Mouse (Mus musculus) kidney, postnatal 0 days (tissue): Measurements from ENCODE around the gene Secisbp2. TPM values are rescaled to one million over a fixed set of nuclear protein-coding genes. Genes with fewer than 3 reads are reported as not detected.

Source experiments
- ATAC-seq: fragments of 200-750 bp; cut with Nextera tagmentation; replicated peaks from 2 replicates; pipeline ENCODE4 v1.8.0; 2017; ENCODE audit warnings: low read depth, moderate number of reproducible peaks, moderate TSS enrichment, moderate library complexity; ENCODE audit not compliant: low FRiP score
- DNase-seq: peaks from one replicate; pipeline ENCODE4 v3.0.0-alpha.2; 2016; ENCODE audit warnings: low spot score
- H3K27ac ChIP-seq: fragments of 300-500 bp; sonication (generic); 2 replicates; pipeline ENCODE4 v1.5.1; 2014; ENCODE audit warnings: mild to moderate bottlenecking
- H3K27me3 ChIP-seq: fragments of 300-500 bp; sonication (generic); 2 replicates; pipeline ENCODE4 v1.6.1; 2014; ENCODE audit warnings: low read length, mixed read lengths; ENCODE audit not compliant: insufficient read depth
- H3K36me3 ChIP-seq: fragments of 300-500 bp; sonication (generic); 2 replicates; pipeline ENCODE4 v1.6.1; 2014; ENCODE audit warnings: low read length, mixed read lengths; ENCODE audit not compliant: insufficient read depth
- H3K4me1 ChIP-seq: fragments of 300-500 bp; sonication (generic); replicated peaks from 2 replicates; pipeline ENCODE4 v1.6.1; 2014; ENCODE audit warnings: antibody characterized with exemption, low read length, mixed read lengths; ENCODE audit not compliant: insufficient read depth
- H3K4me2 ChIP-seq: fragments of 300-500 bp; sonication (generic); 2 replicates; pipeline ENCODE4 v1.6.1; 2014; ENCODE audit warnings: mild to moderate bottlenecking, low read length, moderate library complexity, mixed read lengths
- H3K4me3 ChIP-seq: fragments of 300-500 bp; sonication (generic); replicated peaks from 2 replicates; pipeline ENCODE4 v1.5.1; 2014; ENCODE audit warnings: low read depth, low read length
- H3K9ac ChIP-seq: fragments of 300-500 bp; sonication (generic); 2 replicates; pipeline ENCODE4 v1.6.1; 2014; ENCODE audit warnings: low read depth, low read length
- H3K9me3 ChIP-seq: fragments of 300-500 bp; sonication (generic); replicated peaks from 2 replicates; pipeline ENCODE4 v1.6.1; 2016; ENCODE audit warnings: low read length, inconsistent platforms, mixed read lengths
- CTCF ChIP-seq: IDR thresholded peaks from 2 replicates; pipeline ENCODE4 v1.5.1; 2016; ENCODE audit warnings: antibody characterized with exemption, low read depth, mild to moderate bottlenecking, moderate library complexity
- WGBS: fragments of 180-500 bp; shearing (Covaris S2); extraction: QIAGEN DNeasy Blood & Tissue Kit; methylation state at CpG from one replicate; pipeline ENCODE4 v1.1.7; 2014; 5-methylcytosine and 5-hydroxymethylcytosine counted together
- polyA plus RNA-seq: library from polyadenylated mRNA; unstranded; fragments of >200 nt; fragmentation: Nextera tagmentation; extraction: Ambion mirVana; gene quantifications from 2 replicates; pipeline ENCODE4 v1.2.1, GENCODE M21; 2015

Gene Secisbp2
- polyA plus RNA-seq, 1 experiment from 2014 or later: 34.9 TPM

DNA sequence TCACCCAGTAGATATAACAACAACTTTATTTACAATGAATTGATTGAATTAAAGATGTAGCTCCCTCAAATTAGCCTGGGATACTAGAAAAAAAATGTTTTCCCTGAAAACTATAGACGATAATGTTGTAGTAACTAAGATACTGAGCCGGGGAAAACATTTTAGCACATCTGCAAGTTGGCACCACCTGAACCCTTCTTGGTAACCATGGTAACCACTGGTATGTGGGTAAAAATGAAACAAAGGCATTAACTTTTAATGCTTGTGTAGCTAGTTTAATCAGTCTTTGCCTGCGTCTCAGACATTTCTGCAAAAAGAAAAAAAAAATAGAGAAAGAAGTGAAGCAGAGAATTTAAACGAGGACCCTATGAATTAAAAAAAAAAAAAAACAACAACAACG lies 40.0 kb upstream of the Secisbp2 start:
- no peaks in the 10 kb centered on the region for H3K4me1 ChIP-seq
- H3K27ac ChIP-seq: no peak overlapping the region
- H3K9ac ChIP-seq: no peak overlapping the region
- no peaks in the 10 kb centered on the region for H3K27me3 ChIP-seq
- WGBS: 70% methylated on average over 5 of the region's 5 CpGs
- ATAC-seq (no peak), DNase-seq (no peak)
- H3K4me3 ChIP-seq: no peak overlapping the region
- H3K4me2 ChIP-seq: no peak overlapping the region
- H3K36me3 ChIP-seq: no peaks in the 10 kb centered on the region
- no peaks in the 10 kb centered on the region for H3K9me3 ChIP-seq
- TF ChIP-seq CTCF: no peak

DNA sequence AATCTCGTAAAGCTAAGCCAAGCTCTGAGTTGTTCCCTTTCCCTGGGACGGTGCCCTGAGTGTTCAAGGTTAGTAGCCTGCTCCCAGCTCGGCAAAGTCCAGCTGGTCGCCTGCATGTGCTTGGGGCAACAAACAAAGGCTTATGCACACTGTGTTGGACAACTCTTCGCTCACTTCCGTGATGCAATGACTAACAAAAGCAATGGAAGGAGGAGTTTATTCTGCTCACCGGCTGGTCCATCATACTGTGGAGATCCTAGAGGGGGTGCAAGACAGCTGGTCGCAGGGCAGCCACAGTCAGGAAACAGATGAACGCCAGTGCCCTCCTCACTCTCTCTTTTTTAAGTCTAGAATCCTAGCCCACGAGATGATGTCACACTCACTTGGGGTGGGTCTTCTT lies 35.7 kb upstream of the Secisbp2 start:
- WGBS: 59% methylated on average over 10 of the region's 10 CpGs
- H3K4me2 ChIP-seq: no peak overlapping the region
- H3K4me1 ChIP-seq: no peaks in the 10 kb centered on the region
- no peaks in the 10 kb centered on the region for H3K9me3 ChIP-seq
- H3K36me3 ChIP-seq: no peaks in the 10 kb centered on the region
- DNase-seq: no peak
- H3K9ac ChIP-seq: no peak overlapping the region
- H3K27me3 ChIP-seq: no peaks in the 10 kb centered on the region
- no peak overlapping the region for H3K4me3 ChIP-seq
- no peak for TF ChIP-seq CTCF
- no peak overlapping the region for H3K27ac ChIP-seq
- ATAC-seq: no peak

DNA sequence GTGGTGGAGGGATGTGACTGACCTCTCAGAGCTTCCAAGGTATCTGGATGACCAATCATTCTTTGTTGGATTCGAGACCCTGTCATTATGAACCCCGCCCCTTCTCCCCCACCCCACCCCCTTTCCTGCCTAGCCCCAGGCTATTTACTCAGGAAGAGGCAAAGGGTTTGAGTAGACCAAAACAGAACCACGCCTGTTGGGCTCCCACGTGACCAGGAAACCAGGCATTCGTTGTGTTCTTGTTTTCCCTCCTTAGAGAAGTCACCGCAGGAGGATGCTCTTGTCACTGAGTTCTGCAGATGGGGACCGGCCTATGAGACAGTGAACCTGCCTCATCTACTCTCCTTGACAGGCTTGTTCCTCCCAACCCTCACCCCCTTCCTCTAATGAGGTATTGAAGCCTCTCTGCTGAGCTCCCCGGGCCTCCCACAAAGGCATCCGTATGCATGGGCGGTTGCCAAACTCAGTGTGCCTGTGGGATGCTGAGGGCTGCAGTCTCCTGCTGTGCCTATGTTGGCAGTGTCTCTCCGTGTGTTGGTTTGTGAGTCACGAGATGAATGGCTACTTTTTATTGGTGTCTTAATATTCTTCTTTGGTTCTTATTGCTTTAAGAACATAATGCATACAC lies 35.0 kb upstream of the Secisbp2 start:
- no peak for DNase-seq
- no peak for ATAC-seq

DNA sequence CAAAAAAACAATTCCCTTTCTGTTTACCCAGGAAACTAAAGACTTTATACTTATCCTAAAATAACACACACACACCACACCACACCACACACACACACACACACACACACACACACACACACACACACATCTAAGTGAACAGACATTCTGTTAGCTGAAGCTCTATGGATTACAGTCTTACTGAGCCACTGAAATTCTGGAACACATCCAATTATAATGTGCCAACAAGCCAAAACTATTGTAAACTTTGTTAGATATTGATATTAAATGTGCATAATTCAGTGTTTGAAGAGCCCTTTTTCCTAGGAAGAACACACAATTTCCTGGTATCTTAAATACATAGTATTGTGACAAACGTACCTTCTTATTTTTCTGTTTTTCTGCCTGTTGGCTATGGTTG lies 34.2 kb upstream of the Secisbp2 start:
- Histone ChIP-seq H3K4me3 (no peak overlapping the region), H3K36me3 (no peaks in the 10 kb centered on the region), H3K27me3 (no peaks in the 10 kb centered on the region), H3K4me2 (no peak overlapping the region), H3K27ac (no peak overlapping the region), H3K9ac (no peak overlapping the region), H3K4me1 (no peaks in the 10 kb centered on the region), H3K9me3 (no peaks in the 10 kb centered on the region)
- TF ChIP-seq CTCF: no peak
- ATAC-seq: no peak
- no peak for DNase-seq
- WGBS: 31% methylated on average over 1 of the region's 1 CpGs

More for the DNA sequence above, 35.0 kb upstream of the Secisbp2 start:
- H3K4me3 ChIP-seq: no peak overlapping the region
- H3K9me3 ChIP-seq: no peaks in the 10 kb centered on the region
- TF ChIP-seq CTCF: no peak
- H3K27ac ChIP-seq: no peak overlapping the region
- no peaks in the 10 kb centered on the region for H3K4me1 ChIP-seq
- H3K27me3 ChIP-seq: no peaks in the 10 kb centered on the region
- no peaks in the 10 kb centered on the region for H3K36me3 ChIP-seq
- WGBS: 19% methylated on average over 12 of the region's 12 CpGs
- H3K9ac ChIP-seq: no peak overlapping the region
- H3K4me2 ChIP-seq: no peak overlapping the region

DNA sequence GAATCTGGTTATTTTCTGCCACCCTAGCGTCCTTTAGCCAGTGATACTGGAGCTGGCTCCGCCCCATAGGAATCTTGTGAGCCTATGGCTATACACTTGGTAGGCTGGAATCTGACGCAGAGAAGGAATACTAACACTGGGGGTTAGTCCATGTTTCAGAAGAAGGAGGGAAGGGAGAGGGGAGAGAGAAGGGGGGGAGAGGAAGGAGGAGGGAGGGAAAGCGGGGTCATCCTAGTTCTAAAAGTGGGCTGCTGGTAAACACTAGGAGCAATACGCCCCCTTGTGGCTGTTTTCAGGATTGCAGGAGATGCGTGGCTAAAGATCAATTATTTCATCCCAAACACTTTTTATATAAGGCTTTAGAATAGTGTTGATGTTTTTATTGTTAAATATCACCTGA lies 33.6 kb upstream of the Secisbp2 start:
- Histone ChIP-seq H3K27ac (no peak overlapping the region), H3K4me3 (no peak overlapping the region), H3K4me1 (no peaks in the 10 kb centered on the region), H3K9ac (no peak overlapping the region), H3K36me3 (no peaks in the 10 kb centered on the region), H3K27me3 (no peaks in the 10 kb centered on the region), H3K4me2 (no peak overlapping the region), H3K9me3 (no peaks in the 10 kb centered on the region)
- WGBS: 16% methylated on average over 6 of the region's 6 CpGs
- TF ChIP-seq CTCF: peak; percentile 91
- DNase-seq (peak; percentile 83), ATAC-seq (peak; percentile 68)

DNA sequence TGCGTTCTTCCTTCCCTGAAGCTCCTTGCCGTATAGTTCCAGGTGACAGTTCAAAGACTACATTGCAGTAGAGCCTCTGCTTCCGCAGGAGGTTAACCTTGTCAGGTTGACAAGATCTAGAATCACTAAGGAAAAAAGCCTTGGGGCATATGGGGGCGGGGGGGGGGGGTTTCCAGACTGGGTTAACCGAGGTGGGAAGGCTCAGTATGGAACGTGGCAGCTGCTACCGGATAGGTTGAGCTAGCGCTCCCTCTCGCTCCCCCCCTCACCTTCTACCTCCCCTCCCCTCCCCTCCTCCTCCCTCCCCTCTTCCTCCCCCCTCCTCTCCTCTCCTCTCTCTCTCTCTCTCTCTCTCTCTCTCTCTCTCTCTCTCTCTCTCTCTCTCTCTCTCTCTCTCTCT lies 32.9 kb upstream of the Secisbp2 start:
- H3K9ac ChIP-seq: no peak overlapping the region
- TF ChIP-seq CTCF: no peak
- ATAC-seq (no peak), DNase-seq (no peak)
- H3K4me3 ChIP-seq: no peak overlapping the region
- no peak overlapping the region for H3K4me2 ChIP-seq
- WGBS: 21% methylated on average over 9 of the region's 9 CpGs
- no peaks in the 10 kb centered on the region for H3K27me3 ChIP-seq
- no peaks in the 10 kb centered on the region for H3K36me3 ChIP-seq
- no peak overlapping the region for H3K27ac ChIP-seq
- H3K9me3 ChIP-seq: no peaks in the 10 kb centered on the region
- H3K4me1 ChIP-seq: no peaks in the 10 kb centered on the region

DNA sequence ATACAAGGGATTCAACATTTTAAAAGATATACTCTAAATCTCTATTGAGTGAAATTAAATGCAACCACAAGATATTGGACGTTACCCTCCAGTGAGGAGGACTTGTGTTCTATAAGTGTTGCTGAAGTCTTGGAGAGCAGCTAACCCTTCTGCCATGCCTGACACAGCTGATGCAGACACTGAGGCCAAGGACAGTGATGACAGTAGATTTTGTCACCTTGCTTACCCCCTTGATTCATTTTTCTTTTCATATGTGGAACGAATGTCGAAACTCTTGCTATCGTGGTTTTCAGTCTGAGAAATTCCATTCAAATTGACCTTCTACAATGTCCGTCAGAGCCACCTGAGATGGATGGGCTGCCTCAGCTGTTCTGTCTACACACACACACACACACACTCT lies 28.9 kb upstream of the Secisbp2 start:
- Histone ChIP-seq H3K4me2 (no peak overlapping the region), H3K4me3 (no peak overlapping the region), H3K36me3 (no peaks in the 10 kb centered on the region), H3K27ac (no peak overlapping the region), H3K9ac (no peak overlapping the region), H3K27me3 (no peaks in the 10 kb centered on the region), H3K4me1 (no peaks in the 10 kb centered on the region), H3K9me3 (no peaks in the 10 kb centered on the region)
- no peak for TF ChIP-seq CTCF
- 88% methylated on average over 5 of the region's 5 CpGs for WGBS
- DNase-seq: no peak
- no peak for ATAC-seq
